Mouse (Mus musculus) C2C12 (cell line): ENCODE results near the gene Cngb1.

ENCODE experiments used
- CEBPB ChIP-seq: IDR thresholded peaks from one replicate; pipeline ENCODE4 v1.6.1; 2011; ENCODE audit warnings: low read depth, mild to moderate bottlenecking, control low read depth, moderate library complexity
- CTCF ChIP-seq: IDR thresholded peaks from one replicate; pipeline ENCODE4 v1.5.1; 2011; ENCODE audit not compliant: control insufficient read depth, insufficient read depth, insufficient read length
- FOSL1 ChIP-seq: IDR thresholded peaks from one replicate; pipeline ENCODE4 v1.8.0; 2011; ENCODE audit warnings: mild to moderate bottlenecking, low read length; ENCODE audit not compliant: poor library complexity, insufficient read depth, severe bottlenecking
- MAX ChIP-seq: IDR thresholded peaks from one replicate; pipeline ENCODE4 v1.6.1; 2011; ENCODE audit warnings: mild to moderate bottlenecking, control low read depth
- MYOD1 ChIP-seq: IDR thresholded peaks from one replicate; pipeline ENCODE4 v1.6.1; 2011; ENCODE audit warnings: low read depth; ENCODE audit not compliant: control insufficient read depth, insufficient read length
- USF1 ChIP-seq: IDR thresholded peaks from one replicate; pipeline ENCODE4 v1.6.1; 2011; ENCODE audit warnings: low read depth, mild to moderate bottlenecking, control low read depth, moderate library complexity

DNA sequence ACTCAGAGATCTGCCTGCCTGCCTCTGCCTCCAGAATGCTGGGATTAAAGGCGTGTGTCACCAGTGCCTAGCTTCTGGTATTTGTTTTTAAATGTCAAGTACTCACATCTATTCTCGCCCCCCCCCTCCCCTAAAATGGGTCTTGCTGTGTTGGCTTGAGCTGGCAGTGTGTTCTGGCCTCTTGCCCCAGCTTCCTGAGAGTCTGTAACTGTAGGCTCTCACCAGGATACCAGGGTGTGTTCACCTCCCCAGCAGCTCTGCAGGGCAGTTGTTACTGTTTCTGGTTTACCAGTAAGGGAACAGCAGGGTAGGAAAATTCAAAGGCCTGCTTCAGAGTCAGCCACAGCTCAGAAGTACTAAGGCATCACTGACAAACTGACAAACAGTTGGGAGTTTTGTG is 33.5 kb downstream of the Cngb1 start:
- TF ChIP-seq USF1 = no peak
- TF ChIP-seq CTCF = no peak
- TF ChIP-seq FOSL1 = no peak
- TF ChIP-seq MAX = no peak
- no peak for TF ChIP-seq MYOD1
- TF ChIP-seq CEBPB = no peak
